8 mouse cellular contexts compared by ENCODE assay signal in genomic region chr17:87446767-87447611, GRCm38 (mm10). TPM values are rescaled to one million over a fixed set of nuclear protein-coding genes. Genes with fewer than 3 reads are reported as not detected.
A peak's percentile ranks its signal among the peaks of the same experiment; 100 is the strongest.
DNase-seq lines count a peak whose midpoint lies in the region; ATAC-seq lines count a peak whose summit lies in the region.

TSS of gene Calm2 (minus strand) at chr17:87446935.

- H3K27ac ChIP-seq in hindbrain, embryonic 14.5 days, result peak within 1 kb of the TSS; percentile 97

- no peaks in the 10 kb centered on the region for H3K9me3 ChIP-seq in hindbrain, embryonic 14.5 days (ENCODE audit: control insufficient read depth, low read length)

- H3K36me3 ChIP-seq in hindbrain, embryonic 14.5 days (replicated peaks; ENCODE audit: control insufficient read depth, insufficient read depth), result 0 out of 2 replicates have a peak, but pooled peaks cover 6% of the 10 kb centered on the region

- under 1% methylated on average over 68 of the region's 69 CpGs for WGBS in hindbrain, embryonic 14.5 days

- peak; percentile 99 for DNase-seq in R1 (ENCODE audit: low read depth, low spot score)
- DNase-seq in cerebellum, postnatal 25 days, result peak; percentile 99
- DNase-seq in frontal cortex, postnatal 25 days (ENCODE audit: low spot score in 2 of 2), result peak; percentile 98
- peak; percentile 99 for DNase-seq in hindbrain, embryonic 14.5 days (ENCODE audit: low spot score)
- DNase-seq in layer of hippocampus, postnatal 36 days, result peak; percentile 97
- DNase-seq in lung, postnatal 36 days, result peak; percentile 99
- peak; percentile 100 for DNase-seq in retina, postnatal 1 day
- DNase-seq in urinary bladder, adult 18-20 months (ENCODE audit: low spot score in 2 of 2), result peak; percentile 94 to 97

- peak within 1 kb of the TSS; percentile 81 for H3K4me2 ChIP-seq in hindbrain, embryonic 14.5 days (replicated peaks)

- H3K9ac ChIP-seq in hindbrain, embryonic 14.5 days, result peak within 1 kb of the TSS; percentile 100

- peak; percentile 92 for ATAC-seq in hindbrain, embryonic 14.5 days (ENCODE audit: low FRiP score)

- peak within 1 kb of the TSS; percentile 97 for H3K4me3 ChIP-seq in hindbrain, embryonic 14.5 days (replicated peaks; ENCODE audit: low read length)

- H3K27me3 ChIP-seq in hindbrain, embryonic 14.5 days (ENCODE audit: control insufficient read depth, insufficient read depth, low read length), result no peaks in the 10 kb centered on the region

- peaks cover 36% of the 10 kb centered on the region for H3K4me1 ChIP-seq in hindbrain, embryonic 14.5 days (replicated peaks; ENCODE audit: control insufficient read depth, insufficient read depth, low read length)

RNA-seq across cellular contexts. Expression of gene Calm2, which starts in this region (rescaled TPM):
- 2,858 and 2,871 TPM in 2 replicates for polyA plus RNA-seq in hindbrain, embryonic 14.5 days (2014; fragmentation: Nextera tagmentation; extraction: Ambion mirVana)
- total RNA-seq in layer of hippocampus, postnatal 36 days (2021), result 1,000 to 10,000 TPM; 2,120 to 2,282 TPM

Comparison
In these comparisons a context has a peak if more than half of its experiments do, and no peak if none do; other contexts are left out.
1. Peak in every context shown above with its lines: DNase-seq, ATAC-seq, H3K4me3 ChIP-seq and H3K27ac ChIP-seq.